Mouse (Mus musculus) cerebellum, adult 2 months (tissue): ENCODE measurements around the gene Car1.

Experiments
- CTCF ChIP-seq: fragments of 200-500 bp; IDR thresholded peaks from 2 replicates; pipeline ENCODE4 v1.5.1; 2011; ENCODE audit warnings: low read depth, mild to moderate bottlenecking, control low read depth, low read length, moderate library complexity, borderline replicate concordance; ENCODE audit not compliant: insufficient read depth
- POLR2A ChIP-seq: fragments of 200-500 bp; IDR thresholded peaks from 2 replicates; pipeline ENCODE4 v1.6.1; 2011; ENCODE audit warnings: low read length, control low read depth, borderline replicate concordance; ENCODE audit not compliant: insufficient read depth

DNA sequence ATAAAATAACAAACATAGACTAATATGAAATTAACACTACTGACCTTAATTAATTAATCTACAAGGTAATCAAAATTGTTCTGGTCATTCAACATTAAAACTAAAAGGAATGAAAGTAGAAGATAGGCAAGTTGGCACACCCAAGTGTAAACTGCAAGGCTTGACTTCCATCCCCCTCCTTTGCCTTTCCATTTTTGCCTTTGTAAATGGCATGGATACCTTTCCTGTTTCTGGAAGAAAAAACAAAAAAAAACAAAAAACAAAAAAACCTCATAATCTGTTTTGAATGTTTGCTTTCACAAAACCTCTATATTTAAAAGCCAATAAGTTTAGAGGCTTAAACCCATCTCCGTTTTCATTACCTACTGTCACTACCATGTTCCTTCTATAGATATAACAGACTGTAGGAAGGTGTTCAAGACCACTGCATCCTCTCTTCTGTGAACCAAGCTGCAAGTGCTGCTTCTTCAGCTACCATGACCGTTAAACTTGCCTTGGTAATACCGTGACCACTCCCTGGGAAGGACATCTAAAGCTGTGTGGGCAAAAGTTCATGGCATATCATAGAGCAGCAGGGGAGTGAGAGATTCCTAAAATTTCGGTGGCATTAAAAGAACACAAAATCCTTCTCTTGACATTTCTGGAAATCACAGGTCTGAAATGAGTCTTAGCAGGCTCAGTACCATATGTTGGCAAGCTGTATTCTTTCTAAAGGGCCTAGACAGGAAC lies 12.7 kb downstream of the Car1 start:
- TF ChIP-seq CTCF: no peak
- no peak for TF ChIP-seq POLR2A
